16 mouse cellular contexts compared by ENCODE assay signal in genomic region chr13:59508584-59508983, GRCm38 (mm10).
DNase-seq lines count a peak whose midpoint lies in the region; ATAC-seq and TF ChIP-seq lines count a peak whose summit lies in the region.
"Had no signal": no experiment of that assay in that cellular context is flagged by ENCODE, and none has a peak within 500 bp of the region (broad histone marks: within the 10 kb centered on the region; RNA-seq: fewer than 3 reads in every experiment).

No protein-coding gene starts in this region.

- no peak overlapping the region for H3K4me3 ChIP-seq in heart, adult 2 months
- no peak overlapping the region for H3K4me3 ChIP-seq in heart, embryonic 12.5 days
- H3K4me3 ChIP-seq in hindbrain, embryonic 16.5 days (ENCODE audit: low read length): no peak overlapping the region
- H3K4me3 ChIP-seq: embryonic facial prominence, embryonic 15.5 days; heart, embryonic 13.5 days; midbrain, embryonic 10.5 days; neural tube, embryonic 13.5 days had no signal

- H3K4me2 ChIP-seq in heart, embryonic 12.5 days: no peak overlapping the region
- H3K4me2 ChIP-seq in hindbrain, embryonic 16.5 days (ENCODE audit: low read length): no peak overlapping the region
- H3K4me2 ChIP-seq: embryonic facial prominence, embryonic 15.5 days; heart, embryonic 13.5 days; neural tube, embryonic 13.5 days had no signal

- no peak for TF ChIP-seq CTCF in heart, adult 2 months (IDR thresholded peaks at IDR 0.05)

- H3K36me3 ChIP-seq in heart, adult 2 months (ENCODE audit: control insufficient read depth, insufficient read depth, low read length): peaks cover 13% of the 10 kb centered on the region
- peaks cover 15% of the 10 kb centered on the region for H3K36me3 ChIP-seq in heart, embryonic 12.5 days
- peaks cover 20% of the 10 kb centered on the region for H3K36me3 ChIP-seq in hindbrain, embryonic 16.5 days (ENCODE audit: control insufficient read depth, insufficient read depth, low read length)

- TF ChIP-seq EP300 in heart, adult 2 months (IDR thresholded peaks at IDR 0.05; ENCODE audit: insufficient read depth, low read depth, low read length): no peak

- peak overlapping the region; percentile 36; the same call in 1 of the 2 replicates for H3K27ac ChIP-seq in heart, adult 2 months
- H3K27ac ChIP-seq in heart, embryonic 12.5 days (ENCODE audit: poor library complexity, severe bottlenecking): no peak overlapping the region
- no peak overlapping the region for H3K27ac ChIP-seq in hindbrain, embryonic 16.5 days (ENCODE audit: low read depth, low read length)
- H3K27ac ChIP-seq: embryonic facial prominence, embryonic 15.5 days; heart, embryonic 13.5 days; midbrain, embryonic 10.5 days; neural tube, embryonic 13.5 days had no signal

- peaks cover 10% of the 10 kb centered on the region for H3K4me1 ChIP-seq in heart, adult 2 months (ENCODE audit: control insufficient read depth, insufficient read depth, low read length)
- 0 out of 2 replicates have a peak, but pooled peaks cover 4% of the 10 kb centered on the region for H3K4me1 ChIP-seq in heart, embryonic 12.5 days (replicated peaks)
- H3K4me1 ChIP-seq in hindbrain, embryonic 16.5 days (ENCODE audit: control insufficient read depth, insufficient read depth, low read depth, low read length): no peaks in the 10 kb centered on the region; the same call in 1 of the 2 replicates
- H3K4me1 ChIP-seq: heart, embryonic 13.5 days; midbrain, embryonic 10.5 days; neural tube, embryonic 13.5 days had no signal

- no peak overlapping the region for H3K9ac ChIP-seq in heart, adult 2 months (ENCODE audit: low read depth, low read length)
- no peak overlapping the region for H3K9ac ChIP-seq in heart, embryonic 12.5 days
- no peak overlapping the region for H3K9ac ChIP-seq in hindbrain, embryonic 16.5 days (ENCODE audit: low read depth, low read length)
- H3K9ac ChIP-seq: embryonic facial prominence, embryonic 15.5 days; heart, embryonic 13.5 days; neural tube, embryonic 13.5 days had no signal

- no peak for TF ChIP-seq POLR2A in heart, adult 2 months (IDR thresholded peaks at IDR 0.05; ENCODE audit: insufficient read depth, low read depth, low read length)

- ATAC-seq in heart, embryonic 12.5 days (ENCODE audit: insufficient number of reproducible peaks, low FRiP score): no peak
- ATAC-seq in megakaryocyte, adult 5-6 weeks (ENCODE audit: poor library complexity, severe bottlenecking): peak; percentile 54
- ATAC-seq in hindbrain, embryonic 16.5 days: no peak

- WGBS in heart, adult 2 months: 56% methylated on average over 4 of the region's 4 CpGs
- 75% methylated on average over 4 of the region's 4 CpGs for WGBS in heart, embryonic 12.5 days
- 62% methylated on average over 4 of the region's 4 CpGs for WGBS in hindbrain, embryonic 16.5 days

- H3K9me3 ChIP-seq in heart, embryonic 12.5 days (replicated peaks): no peaks in the 10 kb centered on the region
- H3K9me3 ChIP-seq in hindbrain, embryonic 16.5 days (ENCODE audit: control insufficient read depth, low read length): no peaks in the 10 kb centered on the region
- H3K9me3 ChIP-seq: embryonic facial prominence, embryonic 15.5 days; heart, embryonic 13.5 days; midbrain, embryonic 10.5 days; neural tube, embryonic 13.5 days had no signal

- H3K79me2 ChIP-seq in heart, adult 2 months (replicated peaks; ENCODE audit: control insufficient read depth, insufficient read depth, low read length): no peaks in the 10 kb centered on the region

- peak in 1 of 2 experiments; percentile 20 for DNase-seq in heart, adult 2 months
- DNase-seq in A20 (ENCODE audit: low read depth, low spot score) (peak; percentile 87), liver (no peak)
- peak; percentile 77 for DNase-seq in brain, adult 2 months (ENCODE audit: low read depth, low spot score)
- DNase-seq in left cerebral cortex, adult 11 months (ENCODE audit: low spot score): no peak
- DNase-seq: adrenal gland, postnatal 25 days; cerebellum, adult 8-10 months; right cerebral cortex, postnatal 14 days; thymus, adult 18-20 months had no signal

- H3K27me3 ChIP-seq in heart, adult 2 months (ENCODE audit: control insufficient read depth, insufficient read depth, low read length): no peaks in the 10 kb centered on the region
- no peaks in the 10 kb centered on the region for H3K27me3 ChIP-seq in heart, embryonic 12.5 days (replicated peaks)
- no peaks in the 10 kb centered on the region for H3K27me3 ChIP-seq in hindbrain, embryonic 16.5 days (replicated peaks; ENCODE audit: control insufficient read depth, insufficient read depth, low read length)
- H3K27me3 ChIP-seq: embryonic facial prominence, embryonic 15.5 days; heart, embryonic 13.5 days; neural tube, embryonic 13.5 days had no signal

- intact Hi-C loops in heart, adult 2 months (cut with DNase I): no loop called here

Comparison
In these comparisons a context has a peak if more than half of its experiments do, and no peak if none do; other contexts are left out.
1. DNase-seq: peak in A20 (single experiment) and brain, adult 2 months (single experiment); none in liver (single experiment) and left cerebral cortex, adult 11 months (single experiment).